Mouse (Mus musculus): ENCODE measurements around the gene Gm11444.

DNA sequence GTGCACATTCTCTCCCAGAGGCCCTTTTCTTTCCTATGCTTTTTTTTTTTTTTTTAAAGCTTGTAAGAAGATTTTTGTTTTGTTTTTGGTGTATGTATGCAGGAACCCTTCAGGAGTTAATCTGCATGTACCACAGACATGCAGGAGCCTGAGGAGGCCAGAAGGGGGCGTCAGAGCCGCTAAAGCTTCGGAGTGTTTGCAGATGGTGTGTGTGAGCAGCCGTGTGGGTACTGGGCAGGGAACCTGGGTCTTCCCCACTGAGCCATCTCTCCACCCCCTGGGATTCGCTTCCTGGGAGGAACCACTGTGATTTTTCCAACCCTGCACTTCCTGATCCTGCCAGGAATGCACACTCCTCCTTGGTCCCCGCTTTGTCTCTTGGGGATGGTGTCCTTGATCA is 625 bp upstream of the Gm11444 start:
- no peak for TF ChIP-seq TAL1 (IDR thresholded peaks at IDR 0.05; ENCODE audit: low read length)
- TF ChIP-seq GATA1 (IDR thresholded peaks at IDR 0.05; ENCODE audit: low read length), result no peak

All from erythroblast, embryonic 14.5 days (primary cell).